Comparison of ENCODE assay signal across 22 mouse cellular contexts in the genomic region with DNA sequence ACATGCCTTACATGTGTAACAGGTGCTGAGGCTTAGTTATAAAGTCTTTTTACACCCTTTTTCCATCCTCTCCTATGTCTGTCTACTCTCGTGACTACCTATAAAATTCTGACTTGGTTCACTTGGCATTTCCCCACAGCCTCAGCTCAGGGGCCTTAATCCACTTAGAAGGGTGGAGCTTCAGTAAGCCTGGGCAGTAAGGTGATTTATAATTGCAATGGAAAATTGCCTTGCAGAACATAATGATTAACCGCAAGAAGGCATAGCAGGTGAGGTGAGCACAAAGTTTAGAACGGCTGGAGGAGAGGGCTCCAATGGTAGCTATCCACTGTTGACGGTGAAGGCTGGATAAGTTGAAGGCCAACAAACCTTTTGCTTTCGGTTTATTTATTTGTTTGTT.
A peak's percentile ranks its signal among the peaks of the same experiment; 100 is the strongest.
DNase-seq lines count a peak whose midpoint lies in the region; ATAC-seq lines count a peak whose summit lies in the region.
"Had no signal": no experiment of that assay in that cellular context is flagged by ENCODE, and none has a peak within 500 bp of the region (broad histone marks: within the 10 kb centered on the region; RNA-seq: fewer than 3 reads in every experiment).

No protein-coding gene starts in this region.

- no peaks in the 10 kb centered on the region for H3K27me3 ChIP-seq in kidney, embryonic 14.5 days (ENCODE audit: control insufficient read depth, insufficient read depth, low read length)
- H3K27me3 ChIP-seq: CH12.LX; embryonic facial prominence, embryonic 12.5 days; liver, embryonic 12.5 days; lung, embryonic 15.5 days had no signal

- no peak overlapping the region for H3K4me2 ChIP-seq in kidney, embryonic 14.5 days (replicated peaks; ENCODE audit: low read depth, low read length)
- H3K4me2 ChIP-seq: embryonic facial prominence, embryonic 12.5 days; liver, embryonic 12.5 days; lung, embryonic 15.5 days had no signal

- DNase-seq in retina, adult 2 months (ENCODE audit: low read depth, low spot score) = peak; percentile 44
- no peak for DNase-seq in retina, embryonic 14.5 days (ENCODE audit: low spot score)
- DNase-seq in kidney, postnatal 36 days = peak; percentile 51 to 87
- no peak for DNase-seq in spleen, postnatal 14 days (ENCODE audit: low spot score in 2 of 2)
- DNase-seq in right cerebral cortex, postnatal 4 days = no peak
- DNase-seq in frontal cortex, postnatal 10 days (ENCODE audit: low spot score in 2 of 2) = no peak
- DNase-seq in right cerebral cortex, postnatal 25 days = no peak
- DNase-seq: adrenal gland, postnatal 36 days; cerebellum, adult 11-12 months; gastrocnemius, postnatal 14 days; lung, postnatal 4 days; right cerebral cortex, adult 18-20 months had no signal

- H3K36me3 ChIP-seq in kidney, embryonic 14.5 days (ENCODE audit: control insufficient read depth, insufficient read depth, low read length) = no peaks in the 10 kb centered on the region
- H3K36me3 ChIP-seq: embryonic facial prominence, embryonic 12.5 days; liver, embryonic 12.5 days; lung, embryonic 15.5 days; midbrain, embryonic 10.5 days had no signal

- 77% methylated on average over 5 of the region's 5 CpGs for WGBS in kidney, embryonic 14.5 days

- H3K4me3 ChIP-seq in kidney, embryonic 14.5 days (ENCODE audit: low read length) = no peak overlapping the region
- H3K4me3 ChIP-seq: embryonic facial prominence, embryonic 12.5 days; erythroblast, embryonic 14.5 days; layer of hippocampus, adult 2 months; liver, embryonic 12.5 days; lung, embryonic 15.5 days; midbrain, embryonic 10.5 days had no signal

- H3K27ac ChIP-seq in kidney, embryonic 14.5 days (ENCODE audit: low read depth, low read length) = peak overlapping the region; percentile 31; the same call in 1 of the 2 replicates
- H3K27ac ChIP-seq: embryonic facial prominence, embryonic 12.5 days; layer of hippocampus, adult 2 months; liver, embryonic 12.5 days; lung, embryonic 15.5 days; midbrain, embryonic 10.5 days had no signal

- peaks cover 4% of the 10 kb centered on the region for H3K9me3 ChIP-seq in kidney, embryonic 14.5 days (ENCODE audit: control insufficient read depth, low read length)
- H3K9me3 ChIP-seq: embryonic facial prominence, embryonic 12.5 days; liver, embryonic 12.5 days; lung, embryonic 15.5 days had no signal

- H3K9ac ChIP-seq in kidney, embryonic 14.5 days (ENCODE audit: low read depth, low read length) = no peak overlapping the region
- H3K9ac ChIP-seq: embryonic facial prominence, embryonic 12.5 days; liver, embryonic 12.5 days; lung, embryonic 15.5 days had no signal

- peaks cover 10% of the 10 kb centered on the region; the same call in 1 of the 2 replicates for H3K4me1 ChIP-seq in kidney, embryonic 14.5 days (ENCODE audit: control insufficient read depth, insufficient read depth, low read length)
- H3K4me1 ChIP-seq: liver, embryonic 12.5 days had no signal

- ATAC-seq in kidney, embryonic 14.5 days (ENCODE audit: low FRiP score, low TSS enrichment) = peak; percentile 16; the same call in 1 of the 2 replicates
- ATAC-seq: forebrain, embryonic 14.5 days; hindbrain, embryonic 16.5 days; liver, embryonic 12.5 days had no signal

Comparison
In these comparisons a context has a peak if more than half of its experiments do, and no peak if none do; other contexts are left out.
1. DNase-seq: peak in retina, adult 2 months (single experiment) and kidney, postnatal 36 days (2 of 2); none in retina, embryonic 14.5 days (single experiment), spleen, postnatal 14 days (0 of 2), right cerebral cortex, postnatal 4 days (single experiment), frontal cortex, postnatal 10 days (0 of 2) and right cerebral cortex, postnatal 25 days (single experiment).